Mouse (Mus musculus) embryonic facial prominence, embryonic 10.5 days (tissue): ENCODE measurements around the gene Fdxacb1. TPM values are rescaled to one million over a fixed set of nuclear protein-coding genes. Genes with fewer than 3 reads are reported as not detected.

Source experiments
- DNase-seq: peaks from one replicate; pipeline ENCODE4 v3.0.0-alpha.2; 2017; ENCODE audit warnings: low spot score
- H3K27ac ChIP-seq: fragments of 300-500 bp; sonication (generic); replicated peaks from 2 replicates; pipeline ENCODE4 v1.5.1; 2016; ENCODE audit warnings: mild to moderate bottlenecking
- H3K27me3 ChIP-seq: fragments of 300-500 bp; sonication (generic); replicated peaks from 2 replicates; pipeline ENCODE4 v1.6.1; 2016; ENCODE audit warnings: low read depth, mild to moderate bottlenecking; ENCODE audit not compliant: poor library complexity, severe bottlenecking
- H3K36me3 ChIP-seq: fragments of 300-500 bp; sonication (generic); replicated peaks from 2 replicates; pipeline ENCODE4 v1.6.1; 2016; ENCODE audit warnings: mild to moderate bottlenecking, moderate library complexity
- H3K4me1 ChIP-seq: fragments of 300-500 bp; sonication (generic); 2 replicates; pipeline ENCODE4 v1.6.1; 2016
- H3K4me3 ChIP-seq: fragments of 300-500 bp; sonication (generic); 2 replicates; pipeline ENCODE4 v1.5.1; 2016; ENCODE audit warnings: mild to moderate bottlenecking, moderate library complexity
- H3K9me3 ChIP-seq: fragments of 300-500 bp; sonication (generic); 2 replicates; pipeline ENCODE4 v1.6.1; 2016; ENCODE audit warnings: mild to moderate bottlenecking
- WGBS: fragments of 180-500 bp; shearing (Covaris S2); methylation state at CpG from one replicate; pipeline ENCODE4 v1.1.7; 2016; 5-methylcytosine and 5-hydroxymethylcytosine counted together
- polyA plus RNA-seq: library from polyadenylated mRNA; unstranded; fragments of >200 nt; fragmentation: Nextera tagmentation; extraction: Ambion mirVana; gene quantifications from 2 replicates; pipeline ENCODE4 v1.2.1, GENCODE M21; 2016

The Fdxacb1 gene
- polyA plus RNA-seq, 1 experiment from 2014 or later: 13.4 TPM

- H3K4me3 ChIP-seq: no peak overlapping the region
- peaks cover 26% of the 10 kb centered on the region for H3K4me1 ChIP-seq
- 74% methylated on average over 17 of the region's 17 CpGs for WGBS
- H3K9me3 ChIP-seq: no peaks in the 10 kb centered on the region
- DNase-seq: no peak
- no peaks in the 10 kb centered on the region for H3K36me3 ChIP-seq
- peaks cover 19% of the 10 kb centered on the region for H3K27me3 ChIP-seq
- H3K27ac ChIP-seq: no peak overlapping the region
Observed at GRCm38 (mm10) chr9:50752784-50753615, 15.0 kb upstream of the Fdxacb1 start.

- Histone ChIP-seq H3K36me3 (no peaks in the 10 kb centered on the region), H3K9me3 (no peaks in the 10 kb centered on the region), H3K27ac (no peak overlapping the region), H3K4me3 (no peak overlapping the region), H3K4me1 (peaks cover 26% of the 10 kb centered on the region), H3K27me3 (peaks cover 12% of the 10 kb centered on the region)
- 76% methylated on average over 7 of the region's 7 CpGs for WGBS
- no peak for DNase-seq
Observed at GRCm38 (mm10) chr9:50753947-50754346, 14.1 kb upstream of the Fdxacb1 start.

- Histone ChIP-seq H3K27me3 (peaks cover 5% of the 10 kb centered on the region), H3K9me3 (no peaks in the 10 kb centered on the region), H3K36me3 (no peaks in the 10 kb centered on the region), H3K4me3 (no peak overlapping the region), H3K27ac (no peak overlapping the region), H3K4me1 (peaks cover 9% of the 10 kb centered on the region)
- 61% methylated on average over 5 of the region's 5 CpGs for WGBS
- DNase-seq: no peak
Observed at GRCm38 (mm10) chr9:50756711-50757110, 11.3 kb upstream of the Fdxacb1 start.

GRCm38 (mm10) chr9:50761520-50762243 lies 6.4 kb upstream of the Fdxacb1 start:
- 65% methylated on average over 6 of the region's 6 CpGs for WGBS
- H3K4me1 ChIP-seq: no peaks in the 10 kb centered on the region
- DNase-seq: no peak
- H3K36me3 ChIP-seq: no peaks in the 10 kb centered on the region
- H3K27me3 ChIP-seq: no peaks in the 10 kb centered on the region
- no peaks in the 10 kb centered on the region for H3K9me3 ChIP-seq
- H3K4me3 ChIP-seq: no peak overlapping the region
- H3K27ac ChIP-seq: no peak overlapping the region

- 66% methylated on average over 1 of the region's 1 CpGs for WGBS
Observed at GRCm38 (mm10) chr9:50763331-50763730, 4.7 kb upstream of the Fdxacb1 start.

GRCm38 (mm10) chr9:50767531-50768106 lies 417 bp upstream of the Fdxacb1 start:
- Histone ChIP-seq H3K36me3 (peaks cover 17% of the 10 kb centered on the region), H3K9me3 (no peaks in the 10 kb centered on the region), H3K4me3 (peak overlapping the region; percentile 78), H3K27me3 (no peaks in the 10 kb centered on the region), H3K4me1 (peaks cover 16% of the 10 kb centered on the region), H3K27ac (peak overlapping the region; percentile 94)
- 7% methylated on average over 17 of the region's 17 CpGs for WGBS
- DNase-seq: no peak

More at GRCm38 (mm10) chr9:50763331-50763730, 4.7 kb upstream of the Fdxacb1 start:
- Histone ChIP-seq H3K27me3 (no peaks in the 10 kb centered on the region), H3K27ac (no peak overlapping the region), H3K36me3 (no peaks in the 10 kb centered on the region), H3K4me3 (no peak overlapping the region), H3K9me3 (no peaks in the 10 kb centered on the region), H3K4me1 (peaks cover 5% of the 10 kb centered on the region)
- DNase-seq: peak; percentile 49

- H3K27me3 ChIP-seq: no peaks in the 10 kb centered on the region
- no peaks in the 10 kb centered on the region for H3K9me3 ChIP-seq
- no peak overlapping the region for H3K27ac ChIP-seq
- peaks cover 17% of the 10 kb centered on the region for H3K36me3 ChIP-seq
- WGBS: 83% methylated on average over 2 of the region's 2 CpGs
- H3K4me3 ChIP-seq: no peak overlapping the region
- no peak for DNase-seq
- peaks cover 25% of the 10 kb centered on the region for H3K4me1 ChIP-seq
Observed at GRCm38 (mm10) chr9:50770011-50770410, 2.0 kb downstream of the Fdxacb1 start.

- H3K27me3 ChIP-seq: no peaks in the 10 kb centered on the region
- H3K27ac ChIP-seq: no peak overlapping the region
- no peaks in the 10 kb centered on the region for H3K9me3 ChIP-seq
- DNase-seq: no peak
- 85% methylated on average over 4 of the region's 4 CpGs for WGBS
- peaks cover 38% of the 10 kb centered on the region for H3K36me3 ChIP-seq
- H3K4me3 ChIP-seq: peak overlapping the region; percentile 94; the same call in 1 of the 2 replicates
- peaks cover 29% of the 10 kb centered on the region for H3K4me1 ChIP-seq
Observed at GRCm38 (mm10) chr9:50774026-50774462, 6.0 kb downstream of the Fdxacb1 start.

- WGBS: under 1% methylated on average over 51 of the region's 51 CpGs
- Histone ChIP-seq H3K4me3 (peak within 1 kb of the TSS; percentile 94), H3K36me3 (peaks cover 49% of the 10 kb centered on the region), H3K4me1 (peaks cover 23% of the 10 kb centered on the region), H3K9me3 (no peaks in the 10 kb centered on the region), H3K27ac (peak within 1 kb of the TSS; percentile 96), H3K27me3 (no peaks in the 10 kb centered on the region)
- peak; percentile 89 for DNase-seq
Observed at GRCm38 (mm10) chr9:50774991-50775612, 7.1 kb downstream of the Fdxacb1 start, which contains the start of the genes Alg9 and 1110032A03Rik. TSS of gene Alg9 (plus strand) at chr9:50775019. TSS of gene 1110032A03Rik (minus strand) at chr9:50775520.

- Histone ChIP-seq H3K27ac (peak overlapping the region; percentile 96), H3K9me3 (no peaks in the 10 kb centered on the region), H3K27me3 (no peaks in the 10 kb centered on the region), H3K4me1 (peaks cover 23% of the 10 kb centered on the region), H3K4me3 (peak overlapping the region; percentile 94), H3K36me3 (peaks cover 53% of the 10 kb centered on the region)
- under 1% methylated on average over 30 of the region's 30 CpGs for WGBS
- DNase-seq: no peak
Observed at GRCm38 (mm10) chr9:50775662-50776126, 7.7 kb downstream of the Fdxacb1 start.

GRCm38 (mm10) chr9:50776162-50776760 lies 8.2 kb downstream of the Fdxacb1 start:
- Histone ChIP-seq H3K36me3 (peaks cover 53% of the 10 kb centered on the region), H3K27me3 (no peaks in the 10 kb centered on the region), H3K9me3 (no peaks in the 10 kb centered on the region), H3K27ac (peak overlapping the region; percentile 96), H3K4me1 (peaks cover 23% of the 10 kb centered on the region), H3K4me3 (peak overlapping the region; percentile 94)
- no peak for DNase-seq
- WGBS: 70% methylated on average over 11 of the region's 11 CpGs
